Mouse (Mus musculus) layer of hippocampus, adult 11-12 months (tissue): ENCODE measurements around the gene Abhd11.

Experiments
- DNase-seq: peaks from one replicate; pipeline ENCODE4 v3.0.0; 2022; ENCODE audit warnings: low spot score

The Abhd11 gene

GRCm38 (mm10) chr5:134986298-134987268, 22.4 kb upstream of the Abhd11 start:
- DNase-seq: no peak

GRCm38 (mm10) chr5:134989166-134989565, 19.8 kb upstream of the Abhd11 start:
- DNase-seq: no peak

- DNase-seq: no peak
Observed at GRCm38 (mm10) chr5:134989741-134990140, 19.2 kb upstream of the Abhd11 start.

- DNase-seq: no peak
Observed at GRCm38 (mm10) chr5:134992566-134992965, 16.4 kb upstream of the Abhd11 start.

GRCm38 (mm10) chr5:134998359-134998758, 10.6 kb upstream of the Abhd11 start:
- DNase-seq: no peak

- no peak for DNase-seq
Observed at GRCm38 (mm10) chr5:134999797-135000196, 9.2 kb upstream of the Abhd11 start.

GRCm38 (mm10) chr5:135000751-135001150, 8.2 kb upstream of the Abhd11 start:
- DNase-seq: no peak

GRCm38 (mm10) chr5:135001309-135001708, 7.6 kb upstream of the Abhd11 start:
- DNase-seq: no peak

- no peak for DNase-seq
Observed at GRCm38 (mm10) chr5:135002151-135002550, 6.8 kb upstream of the Abhd11 start.

- peak; percentile 63 for DNase-seq
Observed at GRCm38 (mm10) chr5:135007802-135008571, 965 bp upstream of the Abhd11 start.

- peak; percentile 87 for DNase-seq
Observed at GRCm38 (mm10) chr5:135009590-135010319, 803 bp downstream of the Abhd11 start.

- DNase-seq: no peak
Observed at GRCm38 (mm10) chr5:135010320-135010709, 1.4 kb downstream of the Abhd11 start.

- no peak for DNase-seq
Observed at GRCm38 (mm10) chr5:135010841-135011743, 2.1 kb downstream of the Abhd11 start.

GRCm38 (mm10) chr5:135011809-135012613, 3.1 kb downstream of the Abhd11 start:
- DNase-seq: no peak

- peak; percentile 79 for DNase-seq
Observed at GRCm38 (mm10) chr5:135012671-135013441, 3.9 kb downstream of the Abhd11 start.

GRCm38 (mm10) chr5:135015497-135015896, 6.5 kb downstream of the Abhd11 start:
- DNase-seq: peak; percentile 91

- DNase-seq: no peak
Observed at GRCm38 (mm10) chr5:135016224-135016759, 7.3 kb downstream of the Abhd11 start.

- DNase-seq: no peak
Observed at GRCm38 (mm10) chr5:135021814-135022213, 12.9 kb downstream of the Abhd11 start.
